Mouse (Mus musculus): Measurements from ENCODE around the gene Ddx23. TPM values are rescaled to one million over a fixed set of nuclear protein-coding genes. Genes with fewer than 3 reads are reported as not detected.

Ddx23 gene
- polyA plus RNA-seq, 1 experiment from 2014 or later, result 15.6 TPM

DNA sequence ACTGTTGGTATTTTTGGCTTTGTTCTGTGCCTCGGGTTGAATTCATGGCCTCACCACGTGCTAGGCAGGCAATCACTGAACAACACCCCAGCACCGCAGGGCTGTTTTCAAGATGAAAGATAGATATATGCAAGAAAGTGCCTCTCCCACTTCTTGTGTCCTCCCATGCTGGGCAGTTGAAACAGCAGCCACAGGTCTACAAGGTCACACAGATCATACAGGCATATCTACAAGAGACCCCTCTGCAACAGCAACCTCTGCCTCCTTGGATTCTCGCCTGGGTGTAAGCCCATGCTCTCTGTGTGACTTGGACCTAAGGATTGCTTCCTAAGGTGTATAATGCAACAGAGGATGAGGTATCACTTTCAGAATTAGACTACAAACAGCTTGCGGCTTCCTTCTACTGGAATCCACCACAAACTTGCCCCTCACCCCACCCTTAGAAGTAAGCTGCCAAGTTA is 39.3 kb downstream of the Ddx23 start:
- 50% methylated on average over 5 of the region's 5 CpGs for WGBS
- no peak overlapping the region for H3K4me3 ChIP-seq
- no peaks in the 10 kb centered on the region for H3K36me3 ChIP-seq
- H3K4me1 ChIP-seq, result peaks cover 11% of the 10 kb centered on the region
- no peak overlapping the region for H3K27ac ChIP-seq
- DNase-seq (ENCODE audit: low spot score), result no peak
- H3K27me3 ChIP-seq (ENCODE audit: insufficient read depth, poor library complexity, severe bottlenecking), result peaks cover 11% of the 10 kb centered on the region
- H3K9me3 ChIP-seq, result no peaks in the 10 kb centered on the region

GRCm38 (mm10) chr15:98622721-98623120 is 40.0 kb downstream of the Ddx23 start:
- no peak for DNase-seq (ENCODE audit: low spot score)
- H3K27me3 ChIP-seq (ENCODE audit: insufficient read depth, poor library complexity, severe bottlenecking), result peaks cover 9% of the 10 kb centered on the region; the same call in 1 of the 2 replicates

GRCm38 (mm10) chr15:98622199-98622598 is 40.5 kb downstream of the Ddx23 start:
- H3K4me3 ChIP-seq, result no peak overlapping the region
- WGBS, result 8% methylated on average over 7 of the region's 7 CpGs

More at GRCm38 (mm10) chr15:98622721-98623120, 40.0 kb downstream of the Ddx23 start:
- H3K27ac ChIP-seq, result no peak overlapping the region
- H3K36me3 ChIP-seq, result no peaks in the 10 kb centered on the region
- no peaks in the 10 kb centered on the region for H3K9me3 ChIP-seq
- 31% methylated on average over 6 of the region's 6 CpGs for WGBS
- H3K4me3 ChIP-seq, result no peak overlapping the region
- 0 out of 2 replicates have a peak, but pooled peaks cover 9% of the 10 kb centered on the region for H3K4me1 ChIP-seq

DNA sequence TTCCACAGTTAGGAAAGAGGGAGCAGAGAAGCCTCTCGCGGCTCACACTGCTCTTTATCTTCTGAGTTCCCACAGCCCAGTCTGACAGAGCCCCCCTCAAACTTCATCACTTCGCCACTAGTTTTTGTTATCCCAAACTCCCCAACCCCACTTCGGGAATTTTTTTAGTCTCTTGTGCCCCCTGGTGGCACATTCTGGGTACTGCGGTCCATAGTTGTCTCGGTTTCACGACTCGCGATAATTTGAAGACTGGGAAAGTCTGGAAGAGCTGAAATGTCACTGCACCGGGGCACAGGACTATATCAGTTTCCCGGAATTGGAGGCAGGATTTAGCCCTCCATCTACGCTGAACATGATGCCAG is 45.5 kb downstream of the Ddx23 start:
- 1% methylated on average over 12 of the region's 12 CpGs for WGBS
- no peak for DNase-seq (ENCODE audit: low spot score)
- Histone ChIP-seq H3K9me3 (no peaks in the 10 kb centered on the region), H3K4me1 (peaks cover 22% of the 10 kb centered on the region), H3K36me3 (no peaks in the 10 kb centered on the region), H3K4me3 (peak overlapping the region; percentile 12; the same call in 1 of the 2 replicates), H3K27me3 (ENCODE audit: insufficient read depth, poor library complexity, severe bottlenecking) (0 out of 2 replicates have a peak, but pooled peaks cover 4% of the 10 kb centered on the region), H3K27ac (peak overlapping the region; percentile 37; the same call in 1 of the 2 replicates)

More at GRCm38 (mm10) chr15:98622199-98622598, 40.5 kb downstream of the Ddx23 start:
- Histone ChIP-seq H3K4me1 (0 out of 2 replicates have a peak, but pooled peaks cover 9% of the 10 kb centered on the region), H3K36me3 (no peaks in the 10 kb centered on the region), H3K27ac (no peak overlapping the region), H3K27me3 (ENCODE audit: insufficient read depth, poor library complexity, severe bottlenecking) (peaks cover 9% of the 10 kb centered on the region; the same call in 1 of the 2 replicates), H3K9me3 (no peaks in the 10 kb centered on the region)
- DNase-seq (ENCODE audit: low spot score), result no peak

DNA sequence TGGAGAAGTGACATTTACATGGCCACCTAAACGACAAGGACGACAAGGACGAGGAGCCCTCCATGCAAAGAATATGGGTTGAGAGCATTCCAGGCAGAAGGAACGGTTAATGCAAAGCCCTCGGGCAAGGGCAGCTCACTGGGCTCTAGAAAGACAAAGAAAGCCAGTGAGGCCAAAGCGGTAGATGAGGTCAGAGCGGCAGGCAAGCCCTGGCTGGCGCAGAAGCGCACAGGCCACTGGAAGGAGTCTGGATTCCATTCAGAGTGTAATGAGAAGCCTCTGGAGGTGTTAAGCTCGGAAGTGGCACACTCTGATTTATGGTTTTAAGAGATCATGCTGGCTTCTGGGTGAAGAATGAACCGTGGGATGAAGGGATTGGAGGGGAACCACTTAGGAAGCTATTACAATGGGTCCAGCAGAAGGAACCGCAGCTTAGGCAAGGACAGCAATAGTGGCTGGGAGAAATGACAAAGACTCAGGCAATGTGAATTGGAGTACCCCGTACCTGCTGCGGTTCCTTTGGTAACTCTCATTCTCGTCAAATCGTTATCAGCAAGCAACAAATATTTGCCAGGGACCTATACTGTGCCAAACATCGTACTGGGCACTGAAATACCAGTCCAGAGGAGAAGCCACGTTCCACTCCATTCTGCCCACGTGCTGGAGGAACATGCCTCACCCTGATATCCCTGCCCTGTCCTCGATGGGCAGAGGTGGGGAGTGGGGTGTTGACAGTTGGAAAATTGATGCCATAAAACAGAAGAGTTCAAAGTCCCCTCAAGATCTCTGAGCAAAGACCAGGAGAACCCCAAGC is 46.1 kb downstream of the Ddx23 start:
- Histone ChIP-seq H3K4me1 (peaks cover 22% of the 10 kb centered on the region), H3K27ac (peak overlapping the region; percentile 37), H3K36me3 (no peaks in the 10 kb centered on the region), H3K4me3 (peak overlapping the region; percentile 12; the same call in 1 of the 2 replicates), H3K9me3 (no peaks in the 10 kb centered on the region), H3K27me3 (ENCODE audit: insufficient read depth, poor library complexity, severe bottlenecking) (0 out of 2 replicates have a peak, but pooled peaks cover 4% of the 10 kb centered on the region)
- WGBS, result 42% methylated on average over 20 of the region's 20 CpGs
- DNase-seq (ENCODE audit: low spot score), result no peak

GRCm38 (mm10) chr15:98615751-98616150 is 46.9 kb downstream of the Ddx23 start:
- 43% methylated on average over 6 of the region's 6 CpGs for WGBS

DNA sequence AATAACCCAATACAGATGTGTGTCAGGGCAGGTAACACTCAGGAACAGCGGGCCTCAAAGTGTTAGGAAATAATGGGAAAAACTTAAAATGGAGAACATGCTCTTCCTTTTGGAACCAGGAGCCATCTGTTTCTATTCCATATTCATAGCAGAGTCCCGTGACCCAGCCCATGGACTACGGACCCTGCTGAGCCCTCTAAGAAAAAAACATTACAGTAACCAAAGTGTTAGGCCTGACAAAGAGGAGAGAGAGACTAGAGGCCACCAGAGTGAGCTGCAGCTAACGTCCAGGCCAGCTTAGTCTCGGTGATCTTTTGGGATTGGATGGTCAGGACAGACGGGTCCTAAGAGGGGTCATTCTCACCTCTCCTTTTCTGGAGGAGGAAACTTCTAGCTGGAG is 47.7 kb downstream of the Ddx23 start:
- peaks cover 27% of the 10 kb centered on the region for H3K4me1 ChIP-seq
- H3K27ac ChIP-seq, result peak overlapping the region; percentile 62; the same call in 1 of the 2 replicates
- no peaks in the 10 kb centered on the region for H3K9me3 ChIP-seq
- DNase-seq (ENCODE audit: low spot score), result no peak
- 0 out of 2 replicates have a peak, but pooled peaks cover 4% of the 10 kb centered on the region for H3K27me3 ChIP-seq (ENCODE audit: insufficient read depth, poor library complexity, severe bottlenecking)
- H3K4me3 ChIP-seq, result no peak overlapping the region
- no peaks in the 10 kb centered on the region for H3K36me3 ChIP-seq
- 52% methylated on average over 6 of the region's 6 CpGs for WGBS

More at GRCm38 (mm10) chr15:98615751-98616150, 46.9 kb downstream of the Ddx23 start:
- Histone ChIP-seq H3K9me3 (no peaks in the 10 kb centered on the region), H3K4me3 (no peak overlapping the region), H3K36me3 (no peaks in the 10 kb centered on the region), H3K27ac (peak overlapping the region; percentile 37), H3K27me3 (ENCODE audit: insufficient read depth, poor library complexity, severe bottlenecking) (0 out of 2 replicates have a peak, but pooled peaks cover 4% of the 10 kb centered on the region), H3K4me1 (peaks cover 22% of the 10 kb centered on the region)
- DNase-seq (ENCODE audit: low spot score), result no peak

DNA sequence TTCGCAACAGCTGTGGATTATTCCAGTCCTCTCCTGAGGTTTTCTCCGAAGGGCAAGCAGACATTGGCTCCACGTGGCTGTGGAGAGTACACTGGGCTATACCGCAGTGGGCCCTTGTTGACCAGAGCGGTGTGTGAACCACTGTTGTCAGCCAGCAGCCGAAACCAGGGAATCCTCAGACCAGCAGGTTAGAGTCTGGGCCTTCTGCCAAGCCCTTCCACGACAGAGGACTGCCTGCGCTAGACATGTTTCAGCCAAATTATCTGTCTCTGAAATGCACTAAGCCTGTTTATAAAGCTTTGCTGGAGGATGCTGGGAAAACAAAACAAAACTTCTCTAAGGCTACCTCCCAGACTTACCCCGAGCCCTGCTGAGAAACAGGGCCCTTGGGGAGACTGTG is 48.1 kb downstream of the Ddx23 start:
- Histone ChIP-seq H3K27ac (peak overlapping the region; percentile 62), H3K4me1 (peaks cover 29% of the 10 kb centered on the region)
- 62% methylated on average over 9 of the region's 9 CpGs for WGBS

GRCm38 (mm10) chr15:98612229-98612628 is 50.5 kb downstream of the Ddx23 start:
- Histone ChIP-seq H3K27ac (no peak overlapping the region), H3K9me3 (no peaks in the 10 kb centered on the region), H3K27me3 (ENCODE audit: insufficient read depth, poor library complexity, severe bottlenecking) (no peaks in the 10 kb centered on the region), H3K36me3 (no peaks in the 10 kb centered on the region), H3K4me3 (no peak overlapping the region), H3K4me1 (peaks cover 39% of the 10 kb centered on the region)
- DNase-seq (ENCODE audit: low spot score), result no peak
- WGBS, result 94% methylated on average over 3 of the region's 3 CpGs

More for the DNA sequence above, 48.1 kb downstream of the Ddx23 start:
- no peak for DNase-seq (ENCODE audit: low spot score)
- Histone ChIP-seq H3K36me3 (no peaks in the 10 kb centered on the region), H3K27me3 (ENCODE audit: insufficient read depth, poor library complexity, severe bottlenecking) (0 out of 2 replicates have a peak, but pooled peaks cover 4% of the 10 kb centered on the region), H3K4me3 (no peak overlapping the region), H3K9me3 (no peaks in the 10 kb centered on the region)

- no peak for DNase-seq (ENCODE audit: low spot score)
- Histone ChIP-seq H3K4me1 (peaks cover 45% of the 10 kb centered on the region), H3K9me3 (no peaks in the 10 kb centered on the region), H3K27ac (peak overlapping the region; percentile 98), H3K36me3 (peaks cover 6% of the 10 kb centered on the region; the same call in 1 of the 2 replicates), H3K27me3 (ENCODE audit: insufficient read depth, poor library complexity, severe bottlenecking) (no peaks in the 10 kb centered on the region), H3K4me3 (peak overlapping the region; percentile 89)
- 3% methylated on average over 12 of the region's 12 CpGs for WGBS
Measured at GRCm38 (mm10) chr15:98610131-98610633, 52.5 kb downstream of the Ddx23 start.

DNA sequence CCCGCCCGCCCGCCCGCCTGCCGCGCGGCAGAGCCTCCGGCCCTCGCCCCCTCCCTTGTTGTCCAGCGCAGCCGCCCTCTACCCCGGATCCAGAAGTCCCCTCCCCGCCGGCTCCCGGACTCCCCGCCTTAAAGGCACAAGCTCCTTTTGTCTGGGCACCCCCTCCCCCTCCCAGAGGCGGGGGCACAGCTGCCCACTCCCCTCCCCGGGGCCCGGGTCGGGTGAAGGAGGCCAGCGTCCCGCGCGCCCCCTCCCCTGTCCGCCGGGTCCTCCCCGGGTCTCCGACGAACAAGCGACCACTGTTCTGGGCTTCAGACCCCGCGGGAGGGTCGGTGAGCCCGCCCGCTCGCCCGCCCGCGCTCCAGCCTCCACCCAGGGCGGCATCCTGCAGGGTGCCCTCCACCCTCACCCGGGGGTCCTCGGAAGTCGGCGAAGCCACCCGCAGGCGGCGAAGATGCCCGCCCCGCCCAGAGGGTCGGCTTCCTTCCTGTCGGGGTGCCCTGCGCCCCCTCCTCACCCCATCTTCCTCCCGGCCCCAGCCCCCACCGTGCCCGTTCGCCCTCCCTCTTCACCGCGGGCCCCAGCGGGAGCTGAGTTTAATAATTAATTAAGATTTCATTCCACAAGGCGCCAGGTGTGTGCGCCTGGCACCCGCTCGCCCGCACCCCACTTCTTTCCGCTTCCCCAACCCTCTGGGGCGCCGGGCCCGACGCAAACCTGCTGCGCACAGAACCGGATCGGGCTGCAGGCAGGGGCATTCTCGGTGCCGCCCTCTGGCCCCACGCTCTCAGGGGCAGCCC is 53.2 kb downstream of the Ddx23 start, which contains the start of gene Adcy6:
Adcy6 (minus strand) TSS at position 746 of the 800 bp plus-strand sequence.
- WGBS, result 2% methylated on average over 74 of the region's 75 CpGs
- peaks cover 12% of the 10 kb centered on the region for H3K36me3 ChIP-seq
- H3K27ac ChIP-seq, result peak within 1 kb of the TSS; percentile 98
- H3K4me3 ChIP-seq, result peak within 1 kb of the TSS; percentile 89
- peak; percentile 90 for DNase-seq (ENCODE audit: low spot score)
- H3K27me3 ChIP-seq (ENCODE audit: insufficient read depth, poor library complexity, severe bottlenecking), result no peaks in the 10 kb centered on the region
- no peaks in the 10 kb centered on the region for H3K9me3 ChIP-seq
- peaks cover 46% of the 10 kb centered on the region for H3K4me1 ChIP-seq

DNA sequence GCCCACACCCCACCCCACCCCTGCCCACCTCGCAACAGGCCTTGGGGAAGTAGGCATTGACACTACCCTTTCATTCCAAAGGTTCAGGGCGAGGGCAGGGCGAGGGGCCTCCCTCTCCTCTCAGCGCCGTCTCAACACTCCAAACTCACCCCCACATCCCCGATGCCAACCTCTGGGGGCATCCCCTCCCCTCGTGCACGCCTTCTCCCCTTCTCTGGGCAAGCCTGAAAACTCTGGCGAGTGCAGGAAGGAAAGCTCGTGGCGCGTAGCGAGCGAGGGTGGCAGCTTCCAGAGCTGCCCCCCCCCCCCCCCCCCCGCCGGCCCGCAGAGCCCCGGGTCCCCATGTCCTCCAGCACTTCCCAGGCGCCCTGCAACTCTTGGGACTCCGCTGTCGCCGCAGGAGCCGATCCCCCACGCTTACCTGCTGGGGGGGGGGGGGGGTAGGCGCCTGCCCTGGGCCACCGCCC is 53.9 kb downstream of the Ddx23 start:
- Histone ChIP-seq H3K27ac (peak overlapping the region; percentile 98), H3K27me3 (ENCODE audit: insufficient read depth, poor library complexity, severe bottlenecking) (no peaks in the 10 kb centered on the region), H3K4me3 (peak overlapping the region; percentile 89), H3K36me3 (peaks cover 19% of the 10 kb centered on the region), H3K9me3 (no peaks in the 10 kb centered on the region), H3K4me1 (peaks cover 51% of the 10 kb centered on the region)
- no peak for DNase-seq (ENCODE audit: low spot score)
- 0% methylated on average over 16 of the region's 26 CpGs for WGBS
